Mouse (Mus musculus) heart, embryonic 16.5 days (tissue): Measurements from ENCODE around the gene Coro2a. TPM values are rescaled to one million over a fixed set of nuclear protein-coding genes. Genes with fewer than 3 reads are reported as not detected.
A peak's percentile ranks its signal among the peaks of the same experiment; 100 is the strongest.

Experiments
- ATAC-seq: fragments of 200-750 bp; cut with Nextera tagmentation; replicated peaks from 2 replicates; pipeline ENCODE4 v1.8.0; 2017; ENCODE audit warnings: moderate number of reproducible peaks; ENCODE audit not compliant: insufficient read depth, low FRiP score; ENCODE audit errors: extremely low read depth
- H3K27ac ChIP-seq: fragments of 300-500 bp; sonication (generic); 2 replicates; pipeline ENCODE4 v1.5.1; 2014; ENCODE audit warnings: mild to moderate bottlenecking, low read length, control low read depth, moderate library complexity
- H3K27me3 ChIP-seq: fragments of 300-500 bp; sonication (generic); 2 replicates; pipeline ENCODE4 v1.6.1; 2014; ENCODE audit warnings: low read length, mixed read lengths; ENCODE audit not compliant: control insufficient read depth, insufficient read depth
- H3K36me3 ChIP-seq: fragments of 300-500 bp; sonication (generic); 2 replicates; pipeline ENCODE4 v1.6.1; 2014; ENCODE audit not compliant: control insufficient read depth, insufficient read depth
- H3K4me1 ChIP-seq: fragments of 300-500 bp; sonication (generic); 2 replicates; pipeline ENCODE4 v1.6.1; 2014; ENCODE audit warnings: low read length, mixed read lengths; ENCODE audit not compliant: control insufficient read depth, insufficient read depth
- H3K4me2 ChIP-seq: fragments of 300-500 bp; sonication (generic); 2 replicates; pipeline ENCODE4 v1.6.1; 2014; ENCODE audit warnings: low read depth, mild to moderate bottlenecking, control low read depth, low read length
- H3K4me3 ChIP-seq: fragments of 300-500 bp; sonication (generic); 2 replicates; pipeline ENCODE4 v1.5.1; 2014; ENCODE audit warnings: mild to moderate bottlenecking, control low read depth, low read length
- H3K9ac ChIP-seq: fragments of 300-500 bp; sonication (generic); 2 replicates; pipeline ENCODE4 v1.6.1; 2014; ENCODE audit warnings: low read length, control low read depth
- H3K9me3 ChIP-seq: fragments of 300-500 bp; sonication (generic); replicated peaks from 2 replicates; pipeline ENCODE4 v1.6.1; 2016; ENCODE audit warnings: low read length; ENCODE audit not compliant: control insufficient read depth
- WGBS: fragments of 180-500 bp; shearing (Covaris S2); extraction: QIAGEN DNeasy Blood & Tissue Kit; methylation state at CpG from one replicate; pipeline ENCODE4 v1.1.7; 2014; 5-methylcytosine and 5-hydroxymethylcytosine counted together
- polyA plus RNA-seq: library from polyadenylated mRNA; unstranded; fragments of >200 nt; fragmentation: Nextera tagmentation; extraction: Ambion mirVana; gene quantifications from 2 replicates; pipeline ENCODE4 v1.2.1, GENCODE M21; 2015

Coro2a gene
- polyA plus RNA-seq, 1 experiment from 2014 or later: 7.1 TPM

GRCm38 (mm10) chr4:46620946-46621345, 18.9 kb upstream of the Coro2a start:
- no peak overlapping the region for H3K27ac ChIP-seq
- no peaks in the 10 kb centered on the region for H3K9me3 ChIP-seq
- no peak overlapping the region for H3K4me2 ChIP-seq
- H3K4me3 ChIP-seq: no peak overlapping the region
- H3K9ac ChIP-seq: no peak overlapping the region
- no peak for ATAC-seq
- H3K4me1 ChIP-seq: peaks cover 3% of the 10 kb centered on the region; the same call in 1 of the 2 replicates
- H3K27me3 ChIP-seq: 0 out of 2 replicates have a peak, but pooled peaks cover 4% of the 10 kb centered on the region
- 73% methylated on average over 8 of the region's 8 CpGs for WGBS
- H3K36me3 ChIP-seq: no peaks in the 10 kb centered on the region

GRCm38 (mm10) chr4:46620330-46620729, 18.3 kb upstream of the Coro2a start:
- H3K27me3 ChIP-seq: 0 out of 2 replicates have a peak, but pooled peaks cover 9% of the 10 kb centered on the region
- no peak for ATAC-seq
- H3K4me1 ChIP-seq: peaks cover 3% of the 10 kb centered on the region; the same call in 1 of the 2 replicates
- H3K4me2 ChIP-seq: 0 out of 2 replicates have a peak overlapping the region, but pooled peaks have one; percentile 7
- H3K36me3 ChIP-seq: no peaks in the 10 kb centered on the region
- H3K9me3 ChIP-seq: no peaks in the 10 kb centered on the region
- H3K27ac ChIP-seq: no peak overlapping the region
- WGBS: 18% methylated on average over 23 of the region's 23 CpGs
- 0 out of 2 replicates have a peak overlapping the region, but pooled peaks have one; percentile 7 for H3K9ac ChIP-seq
- H3K4me3 ChIP-seq: no peak overlapping the region

- peaks cover 3% of the 10 kb centered on the region; the same call in 1 of the 2 replicates for H3K4me1 ChIP-seq
- 60% methylated on average over 11 of the region's 11 CpGs for WGBS
- ATAC-seq: no peak
- peaks cover 16% of the 10 kb centered on the region; the same call in 1 of the 2 replicates for H3K27me3 ChIP-seq
- H3K4me3 ChIP-seq: no peak overlapping the region
- H3K36me3 ChIP-seq: no peaks in the 10 kb centered on the region
- H3K27ac ChIP-seq: no peak overlapping the region
- no peaks in the 10 kb centered on the region for H3K9me3 ChIP-seq
- H3K4me2 ChIP-seq: no peak overlapping the region
- no peak overlapping the region for H3K9ac ChIP-seq
These were observed 16.3 kb upstream of the Coro2a start for GRCm38 (mm10) chr4:46618196-46618817.

DNA sequence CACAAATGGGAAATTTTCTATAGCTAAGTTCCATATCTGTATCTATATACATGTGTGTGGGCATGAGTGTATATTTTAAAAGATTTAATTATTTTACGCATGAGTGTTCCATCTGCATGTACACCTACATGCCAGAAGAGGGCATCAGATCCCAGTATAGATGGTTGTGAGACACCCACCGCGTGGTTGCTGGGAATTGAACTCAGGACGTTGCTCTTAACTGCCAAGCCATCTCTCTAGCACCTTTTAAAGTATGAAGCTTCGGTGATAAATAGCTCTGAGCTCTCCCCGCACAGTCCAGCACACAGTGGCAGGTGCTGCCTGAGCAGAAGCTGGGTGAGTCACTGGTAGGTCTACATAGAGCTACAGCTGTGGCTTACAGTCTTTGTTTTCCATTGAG, 15.4 kb upstream of the Coro2a start:
- Histone ChIP-seq H3K4me1 (peaks cover 3% of the 10 kb centered on the region; the same call in 1 of the 2 replicates), H3K9ac (no peak overlapping the region), H3K27ac (no peak overlapping the region), H3K4me2 (no peak overlapping the region), H3K27me3 (peaks cover 21% of the 10 kb centered on the region; the same call in 1 of the 2 replicates), H3K9me3 (no peaks in the 10 kb centered on the region), H3K4me3 (no peak overlapping the region), H3K36me3 (no peaks in the 10 kb centered on the region)
- 67% methylated on average over 6 of the region's 6 CpGs for WGBS
- no peak for ATAC-seq

DNA sequence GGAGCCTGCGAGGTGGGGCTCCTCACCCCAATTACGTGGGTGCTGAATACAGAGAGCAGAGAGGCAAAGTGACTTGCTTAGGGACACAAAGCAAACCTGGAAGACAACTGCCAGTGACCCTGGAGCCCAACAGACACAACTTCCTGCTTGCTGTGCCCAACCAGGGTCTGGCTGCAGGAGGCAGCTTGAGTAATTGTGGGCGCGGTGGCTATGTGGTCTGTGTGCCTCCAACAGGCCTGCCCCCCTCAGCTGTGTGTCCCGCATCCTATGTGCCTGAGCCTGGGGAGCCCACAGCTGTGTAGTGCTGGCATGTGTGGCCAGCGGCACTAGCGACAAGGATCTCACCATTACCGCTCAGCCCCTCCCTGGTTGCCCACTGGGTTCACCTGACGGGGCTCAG, 12.6 kb upstream of the Coro2a start:
- H3K4me2 ChIP-seq: no peak overlapping the region
- H3K4me3 ChIP-seq: no peak overlapping the region
- peaks cover 21% of the 10 kb centered on the region for H3K27me3 ChIP-seq
- no peak for ATAC-seq
- H3K27ac ChIP-seq: no peak overlapping the region
- 0 out of 2 replicates have a peak, but pooled peaks cover 3% of the 10 kb centered on the region for H3K4me1 ChIP-seq
- no peaks in the 10 kb centered on the region for H3K36me3 ChIP-seq
- no peak overlapping the region for H3K9ac ChIP-seq
- 70% methylated on average over 9 of the region's 9 CpGs for WGBS
- H3K9me3 ChIP-seq: no peaks in the 10 kb centered on the region

DNA sequence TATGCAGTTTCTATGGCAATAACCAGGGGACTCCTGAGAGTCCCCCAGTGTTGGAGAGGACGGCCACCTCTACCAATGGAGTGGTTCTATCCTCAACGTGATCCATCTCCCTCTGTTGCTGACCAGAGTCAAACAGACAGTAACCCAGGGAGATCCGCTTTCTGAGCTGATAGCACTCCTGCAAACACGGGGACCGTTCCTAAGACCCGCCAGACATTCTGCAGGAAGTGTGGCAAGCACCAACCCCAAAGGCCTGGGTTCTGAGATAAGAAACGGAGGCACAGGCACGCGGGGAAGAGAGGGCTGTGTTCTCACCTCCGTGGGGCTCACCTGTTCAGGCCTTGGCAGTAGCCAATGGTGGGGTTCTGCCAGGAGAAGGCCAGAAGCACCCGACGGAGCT, 11.6 kb upstream of the Coro2a start:
- Histone ChIP-seq H3K27me3 (peaks cover 24% of the 10 kb centered on the region), H3K4me1 (0 out of 2 replicates have a peak, but pooled peaks cover 3% of the 10 kb centered on the region), H3K9ac (no peak overlapping the region), H3K36me3 (no peaks in the 10 kb centered on the region), H3K4me2 (no peak overlapping the region), H3K27ac (no peak overlapping the region), H3K4me3 (no peak overlapping the region), H3K9me3 (no peaks in the 10 kb centered on the region)
- ATAC-seq: no peak
- WGBS: 51% methylated on average over 12 of the region's 12 CpGs

GRCm38 (mm10) chr4:46611181-46611580, 9.2 kb upstream of the Coro2a start:
- H3K4me2 ChIP-seq: no peak overlapping the region
- WGBS: 3% methylated on average over 4 of the region's 4 CpGs
- H3K27ac ChIP-seq: no peak overlapping the region
- 0 out of 2 replicates have a peak, but pooled peaks cover 3% of the 10 kb centered on the region for H3K4me1 ChIP-seq
- H3K9me3 ChIP-seq: no peaks in the 10 kb centered on the region
- no peak overlapping the region for H3K9ac ChIP-seq
- no peaks in the 10 kb centered on the region for H3K36me3 ChIP-seq
- no peak for ATAC-seq
- no peak overlapping the region for H3K4me3 ChIP-seq
- peaks cover 25% of the 10 kb centered on the region for H3K27me3 ChIP-seq

DNA sequence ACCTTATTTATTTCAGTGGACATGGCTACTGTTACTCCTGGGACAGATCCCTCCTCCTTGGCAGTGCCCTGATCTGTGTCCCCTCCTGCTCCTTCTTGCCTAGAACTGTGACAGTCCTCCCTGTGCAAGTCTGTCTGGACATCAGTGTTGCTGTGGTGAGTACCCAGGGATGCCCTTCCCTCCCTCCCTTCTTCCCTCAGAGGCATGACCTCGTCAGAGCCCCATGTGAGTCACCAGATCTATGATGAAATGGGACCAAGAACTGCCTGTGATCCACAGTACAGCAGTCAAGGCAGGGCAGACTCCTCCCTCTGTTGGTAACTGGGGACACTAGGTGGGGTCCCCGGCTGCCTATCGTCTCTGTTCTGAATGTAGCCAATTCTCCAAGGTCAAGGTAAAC, 5.6 kb upstream of the Coro2a start:
- WGBS: 68% methylated on average over 3 of the region's 3 CpGs
- 0 out of 2 replicates have a peak, but pooled peaks cover 3% of the 10 kb centered on the region for H3K4me1 ChIP-seq
- no peak overlapping the region for H3K9ac ChIP-seq
- H3K4me3 ChIP-seq: no peak overlapping the region
- ATAC-seq: no peak
- no peaks in the 10 kb centered on the region for H3K9me3 ChIP-seq
- no peak overlapping the region for H3K4me2 ChIP-seq
- peaks cover 19% of the 10 kb centered on the region for H3K27me3 ChIP-seq
- no peak overlapping the region for H3K27ac ChIP-seq
- H3K36me3 ChIP-seq: no peaks in the 10 kb centered on the region

GRCm38 (mm10) chr4:46605451-46605850, 3.4 kb upstream of the Coro2a start:
- Histone ChIP-seq H3K4me1 (peaks cover 7% of the 10 kb centered on the region), H3K36me3 (no peaks in the 10 kb centered on the region), H3K9me3 (no peaks in the 10 kb centered on the region), H3K27ac (no peak overlapping the region), H3K4me2 (no peak overlapping the region), H3K4me3 (no peak overlapping the region), H3K27me3 (peaks cover 40% of the 10 kb centered on the region), H3K9ac (no peak overlapping the region)
- WGBS: 47% methylated on average over 11 of the region's 11 CpGs
- ATAC-seq: no peak
